Mouse (Mus musculus) G1E (cell line): ENCODE results near the gene Scaf4. TPM values are rescaled to one million over a fixed set of nuclear protein-coding genes. Genes with fewer than 3 reads are reported as not detected.

Experiments used
- ATAC-seq: 2 replicates; pipeline ENCODE4 v1.8.0; 2016; ENCODE audit warnings: mild to moderate bottlenecking; ENCODE audit not compliant: insufficient number of reproducible peaks, poor library complexity, low FRiP score, severe bottlenecking; ENCODE audit errors: extremely low read depth
- DNase-seq: peaks from one replicate; pipeline ENCODE4 v3.0.0; 2012; ENCODE audit warnings: low spot score
- H3K27me3 ChIP-seq: 2 replicates; pipeline ENCODE4 v1.6.1; 2012; ENCODE audit warnings: mild to moderate bottlenecking, low read length, inconsistent platforms; ENCODE audit not compliant: insufficient read depth
- H3K36me3 ChIP-seq: replicated peaks from 2 replicates; pipeline ENCODE3; 2012; ENCODE audit warnings: mild to moderate bottlenecking, inconsistent platforms
- H3K4me1 ChIP-seq: 2 replicates; pipeline ENCODE4 v1.6.1; 2012; ENCODE audit warnings: low read depth, low read length, inconsistent platforms, mixed read lengths; ENCODE audit not compliant: insufficient read depth
- H3K4me3 ChIP-seq: 2 replicates; pipeline ENCODE4 v1.5.1; 2012; ENCODE audit warnings: low read depth, mild to moderate bottlenecking, inconsistent platforms, low read length, moderate library complexity, mixed read lengths
- H3K9me3 ChIP-seq: replicated peaks from 2 replicates; pipeline ENCODE4 v1.6.1; 2012; ENCODE audit warnings: inconsistent platforms
- CTCF ChIP-seq: IDR thresholded peaks from 2 replicates; pipeline ENCODE4 v1.5.1; 2012; ENCODE audit warnings: low read depth, low read length, inconsistent platforms, mixed read lengths
- GATA1 ChIP-seq: IDR thresholded peaks from 2 replicates; pipeline ENCODE4 v1.6.1; 2012; ENCODE audit warnings: borderline replicate concordance, low read length, inconsistent platforms, mixed read lengths
- GATA2 ChIP-seq: IDR thresholded peaks from 2 replicates; pipeline ENCODE4 v1.6.1; 2012; ENCODE audit warnings: low read depth, low read length, inconsistent platforms, borderline replicate concordance
- POLR2AphosphoS5 ChIP-seq: IDR thresholded peaks from 2 replicates; pipeline ENCODE4 v1.6.1; 2012; ENCODE audit warnings: low read depth, low read length, inconsistent platforms; ENCODE audit not compliant: insufficient replicate concordance
- TAL1 ChIP-seq: conservative IDR thresholded peaks from 2 replicates; pipeline ENCODE4 v1.6.1; 2012; ENCODE audit warnings: low read depth, low read length, inconsistent platforms, mixed read lengths
- polyA plus RNA-seq: library from polyadenylated mRNA; stranded (reverse); fragments of >175 nt; gene quantifications from 2 replicates; pipeline ENCODE4 v1.2.3, GENCODE M21; 2012
- total RNA-seq, 2 experiments: library from RNA; stranded (forward) in 1 of 2; stranded (reverse) in 1 of 2; fragments of 200-1000 nt in 1 of 2; fragments of >200 nt in 1 of 2; fragmentation: Nextera tagmentation in 1 of 2; gene quantifications; 2 replicates each; pipeline ENCODE4 v1.2.3; 2014 to 2017

The Scaf4 gene
- total and polyA plus RNA-seq, 3 experiments: 14.8 to 215 (median 186) TPM

GRCm38 (mm10) chr16:90185928-90186588, 98.2 kb downstream of the Scaf4 start:
- H3K9me3 ChIP-seq: no peaks in the 10 kb centered on the region; the same call in 1 of the 2 replicates
- H3K4me3 ChIP-seq: no peak overlapping the region
- DNase-seq (peak; percentile 27), ATAC-seq (0 out of 2 replicates have a peak, but pooled peaks have one; percentile 52)
- H3K27me3 ChIP-seq: 0 out of 2 replicates have a peak, but pooled peaks cover 4% of the 10 kb centered on the region
- H3K4me1 ChIP-seq: peaks cover 3% of the 10 kb centered on the region; the same call in 1 of the 2 replicates
- no peaks in the 10 kb centered on the region for H3K36me3 ChIP-seq
- TF ChIP-seq CTCF: peak; percentile 31; the same call in 1 of the 2 replicates
- no peak for TF ChIP-seq POLR2AphosphoS5

GRCm38 (mm10) chr16:90184135-90184534, 100.2 kb downstream of the Scaf4 start:
- peaks cover 3% of the 10 kb centered on the region; the same call in 1 of the 2 replicates for H3K4me1 ChIP-seq
- no peak overlapping the region for H3K4me3 ChIP-seq
- H3K27me3 ChIP-seq: no peaks in the 10 kb centered on the region
- TF ChIP-seq TAL1: no peak
- no peak for TF ChIP-seq GATA1
- no peak for TF ChIP-seq POLR2AphosphoS5
- no peak for TF ChIP-seq CTCF
- no peak for TF ChIP-seq GATA2
- no peaks in the 10 kb centered on the region for H3K36me3 ChIP-seq
- no peak for ATAC-seq
- H3K9me3 ChIP-seq: no peaks in the 10 kb centered on the region; the same call in 1 of the 2 replicates
- DNase-seq: no peak

GRCm38 (mm10) chr16:90181673-90182072, 102.6 kb downstream of the Scaf4 start:
- Histone ChIP-seq H3K9me3 (no peaks in the 10 kb centered on the region; the same call in 1 of the 2 replicates), H3K36me3 (no peaks in the 10 kb centered on the region), H3K4me1 (peaks cover 5% of the 10 kb centered on the region; the same call in 1 of the 2 replicates), H3K4me3 (no peak overlapping the region), H3K27me3 (no peaks in the 10 kb centered on the region)
- ATAC-seq (no peak), DNase-seq (no peak)
- TF ChIP-seq TAL1 (no peak), CTCF (no peak), GATA2 (no peak), POLR2AphosphoS5 (no peak), GATA1 (no peak)

- Histone ChIP-seq H3K4me1 (peaks cover 5% of the 10 kb centered on the region; the same call in 1 of the 2 replicates), H3K36me3 (no peaks in the 10 kb centered on the region), H3K9me3 (no peaks in the 10 kb centered on the region; the same call in 1 of the 2 replicates), H3K27me3 (no peaks in the 10 kb centered on the region), H3K4me3 (no peak overlapping the region)
- no peak for ATAC-seq
- TF ChIP-seq GATA1 (no peak), GATA2 (no peak), CTCF (no peak), TAL1 (no peak), POLR2AphosphoS5 (no peak)
- DNase-seq: no peak
These were observed 103.3 kb downstream of the Scaf4 start for GRCm38 (mm10) chr16:90180975-90181374.

GRCm38 (mm10) chr16:90179892-90180291, 104.4 kb downstream of the Scaf4 start:
- Histone ChIP-seq H3K27me3 (no peaks in the 10 kb centered on the region), H3K9me3 (no peaks in the 10 kb centered on the region; the same call in 1 of the 2 replicates), H3K4me1 (peaks cover 5% of the 10 kb centered on the region; the same call in 1 of the 2 replicates), H3K4me3 (no peak overlapping the region), H3K36me3 (no peaks in the 10 kb centered on the region)
- TF ChIP-seq POLR2AphosphoS5 (no peak), TAL1 (no peak), CTCF (no peak), GATA1 (no peak), GATA2 (no peak)
- DNase-seq (no peak), ATAC-seq (no peak)

- no peaks in the 10 kb centered on the region for H3K36me3 ChIP-seq
- H3K4me3 ChIP-seq: no peak overlapping the region
- no peak for ATAC-seq
- H3K9me3 ChIP-seq: no peaks in the 10 kb centered on the region; the same call in 1 of the 2 replicates
- H3K4me1 ChIP-seq: peaks cover 5% of the 10 kb centered on the region; the same call in 1 of the 2 replicates
- TF ChIP-seq CTCF: no peak
- no peak for TF ChIP-seq GATA1
- TF ChIP-seq POLR2AphosphoS5: no peak
- TF ChIP-seq TAL1: no peak
- TF ChIP-seq GATA2: no peak
- no peaks in the 10 kb centered on the region for H3K27me3 ChIP-seq
- DNase-seq: no peak
These were observed 105.9 kb downstream of the Scaf4 start for GRCm38 (mm10) chr16:90178404-90178803.
